Mouse (Mus musculus): ENCODE data around the gene Ddost. TPM values are rescaled to one million over a fixed set of nuclear protein-coding genes. Genes with fewer than 3 reads are reported as not detected.
A peak's percentile ranks its signal among the peaks of the same experiment; 100 is the strongest.
"Not testable (repeated sequence)": the region's sequence is repeated elsewhere in the genome, so short reads cannot be mapped to it uniquely, and the experiment has no call there.

The Ddost gene
- total RNA-seq, 2 experiments from 2014 or later, result 74.4 to 82.9 TPM

GRCm38 (mm10) chr4:138311595-138311994 lies 7.1 kb downstream of the Ddost start:
- peak; percentile 43 for DNase-seq

- DNase-seq, result no peak
Observed at GRCm38 (mm10) chr4:138312105-138312504, 7.6 kb downstream of the Ddost start.

- DNase-seq, result no peak
Observed at GRCm38 (mm10) chr4:138313021-138313420, 8.5 kb downstream of the Ddost start.

GRCm38 (mm10) chr4:138313795-138314194 lies 9.3 kb downstream of the Ddost start:
- DNase-seq, result no peak

- no peak for DNase-seq
Observed at GRCm38 (mm10) chr4:138315781-138316180, 11.3 kb downstream of the Ddost start.

- no peak for DNase-seq
Observed at GRCm38 (mm10) chr4:138316369-138316768, 11.8 kb downstream of the Ddost start.

- DNase-seq, result peak; percentile 72
Observed at GRCm38 (mm10) chr4:138318509-138319266, 14.2 kb downstream of the Ddost start.

GRCm38 (mm10) chr4:138319508-138319907 lies 15.0 kb downstream of the Ddost start:
- peak; percentile 84 for DNase-seq

GRCm38 (mm10) chr4:138320711-138321110 lies 16.2 kb downstream of the Ddost start:
- no peak for DNase-seq

- DNase-seq, result no peak
Observed at GRCm38 (mm10) chr4:138321488-138321887, 17.0 kb downstream of the Ddost start.

GRCm38 (mm10) chr4:138322692-138323091 lies 18.2 kb downstream of the Ddost start:
- DNase-seq, result no peak

GRCm38 (mm10) chr4:138323753-138324152 lies 19.2 kb downstream of the Ddost start:
- no peak for DNase-seq

- DNase-seq, result no peak
Observed at GRCm38 (mm10) chr4:138324451-138324850, 19.9 kb downstream of the Ddost start.

GRCm38 (mm10) chr4:138325466-138326076 lies 21.0 kb downstream of the Ddost start:
- DNase-seq, result peak; percentile 98

- DNase-seq, result peak; percentile 94
Observed at GRCm38 (mm10) chr4:138326077-138326695, 21.7 kb downstream of the Ddost start, which contains the start of gene Pink1. Gene Pink1, minus strand, starts transcription at chr4:138326307.

GRCm38 (mm10) chr4:138327155-138327554 lies 22.6 kb downstream of the Ddost start:
- not testable (repeated sequence) for DNase-seq

GRCm38 (mm10) chr4:138327891-138328470 lies 23.5 kb downstream of the Ddost start:
- no peak for DNase-seq

GRCm38 (mm10) chr4:138330264-138330671 lies 25.7 kb downstream of the Ddost start:
- DNase-seq, result no peak

- peak; percentile 53 for DNase-seq
Observed at GRCm38 (mm10) chr4:138331647-138332046, 27.1 kb downstream of the Ddost start.

GRCm38 (mm10) chr4:138333135-138333534 lies 28.6 kb downstream of the Ddost start:
- no peak for DNase-seq

GRCm38 (mm10) chr4:138335036-138335435 lies 30.5 kb downstream of the Ddost start:
- DNase-seq, result no peak

GRCm38 (mm10) chr4:138335648-138336047 lies 31.1 kb downstream of the Ddost start:
- no peak for DNase-seq

GRCm38 (mm10) chr4:138336876-138337275 lies 32.3 kb downstream of the Ddost start:
- DNase-seq, result no peak
